Comparison of ENCODE assay signal across 8 mouse cellular contexts in the genomic region with DNA sequence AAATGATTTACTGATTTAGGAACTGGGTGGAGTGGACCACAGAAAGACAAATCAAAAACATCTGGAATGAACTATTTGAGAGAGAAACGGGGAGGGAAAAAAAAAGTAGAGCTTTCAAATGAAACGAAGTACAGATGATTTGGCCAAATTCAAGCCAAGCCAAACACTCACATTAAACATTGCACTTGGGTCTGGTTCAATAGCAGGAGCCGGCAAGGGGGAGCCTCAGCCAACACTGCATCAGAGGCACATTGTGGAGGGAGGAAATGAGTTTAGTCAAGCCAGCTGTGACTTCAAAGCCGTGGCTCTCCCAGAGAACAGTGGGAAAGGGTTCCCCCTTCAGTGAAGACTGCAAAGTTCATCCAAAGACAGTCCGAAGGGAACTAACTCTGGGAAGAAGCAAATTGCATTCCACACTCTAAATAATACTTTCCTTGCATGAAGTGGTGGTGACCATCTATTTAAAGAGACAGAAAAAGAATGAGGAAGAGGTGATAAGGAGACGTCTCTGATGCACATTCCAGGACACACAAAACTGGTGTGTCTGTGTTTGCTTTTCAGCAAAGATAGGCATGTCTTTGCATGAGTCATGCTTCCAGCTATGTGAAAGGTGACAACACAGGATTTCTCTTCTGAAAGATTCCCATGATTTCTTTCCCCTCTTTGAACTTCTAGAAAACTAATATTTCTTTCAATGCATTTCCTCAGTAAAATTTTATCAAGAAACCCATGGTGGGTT.
DNase-seq lines count a peak whose midpoint lies in the region; ATAC-seq lines count a peak whose summit lies in the region.

No protein-coding gene starts in this region.

- ATAC-seq in forebrain, embryonic 15.5 days (replicated peaks) = no peak
- peak; percentile 86 for ATAC-seq in intestine, embryonic 15.5 days
- peak; percentile 98 for ATAC-seq in limb, embryonic 13.5 days (ENCODE audit: low FRiP score, low read depth)

- no peak overlapping the region for H3K27ac ChIP-seq in forebrain, embryonic 10.5 days
- no peak overlapping the region for H3K27ac ChIP-seq in forebrain, embryonic 15.5 days (replicated peaks)
- H3K27ac ChIP-seq in intestine, embryonic 15.5 days = no peak overlapping the region
- no peak overlapping the region for H3K27ac ChIP-seq in limb, embryonic 13.5 days

- WGBS in forebrain, embryonic 10.5 days = 49% methylated on average over 6 of the region's 6 CpGs
- WGBS in forebrain, embryonic 15.5 days = 43% methylated on average over 6 of the region's 6 CpGs
- 13% methylated on average over 6 of the region's 6 CpGs for WGBS in intestine, embryonic 15.5 days
- 6% methylated on average over 6 of the region's 6 CpGs for WGBS in limb, embryonic 13.5 days

- H3K27me3 ChIP-seq in forebrain, embryonic 10.5 days (ENCODE audit: poor library complexity, severe bottlenecking) = no peaks in the 10 kb centered on the region
- H3K27me3 ChIP-seq in forebrain, embryonic 15.5 days = no peaks in the 10 kb centered on the region
- no peaks in the 10 kb centered on the region for H3K27me3 ChIP-seq in intestine, embryonic 15.5 days (replicated peaks)
- no peaks in the 10 kb centered on the region for H3K27me3 ChIP-seq in limb, embryonic 13.5 days

- no peak overlapping the region for H3K9ac ChIP-seq in forebrain, embryonic 15.5 days (replicated peaks)
- H3K9ac ChIP-seq in intestine, embryonic 15.5 days = no peak overlapping the region
- no peak overlapping the region for H3K9ac ChIP-seq in limb, embryonic 13.5 days

- H3K4me3 ChIP-seq in forebrain, embryonic 10.5 days = no peak overlapping the region
- H3K4me3 ChIP-seq in forebrain, embryonic 15.5 days = no peak overlapping the region
- H3K4me3 ChIP-seq in intestine, embryonic 15.5 days (replicated peaks) = no peak overlapping the region
- H3K4me3 ChIP-seq in limb, embryonic 13.5 days = no peak overlapping the region

- no peak overlapping the region for H3K4me2 ChIP-seq in forebrain, embryonic 15.5 days (replicated peaks)
- H3K4me2 ChIP-seq in intestine, embryonic 15.5 days (replicated peaks) = no peak overlapping the region
- 0 out of 2 replicates have a peak overlapping the region, but pooled peaks have one; percentile 4 for H3K4me2 ChIP-seq in limb, embryonic 13.5 days (replicated peaks)

- peak; percentile 17 for DNase-seq in forebrain, embryonic 10.5 days (ENCODE audit: extremely low spot score, low spot score)
- peak; percentile 31 to 49 for DNase-seq in adrenal gland, postnatal 36 days
- peak; percentile 54 for DNase-seq in gastrocnemius, postnatal 10 days
- DNase-seq in right cerebral cortex, postnatal 36 days (ENCODE audit: low spot score in 2 of 2) = peak; percentile 3 to 6
- no peak for DNase-seq in spleen, adult 12 weeks (ENCODE audit: low spot score)

- no peaks in the 10 kb centered on the region for H3K9me3 ChIP-seq in forebrain, embryonic 10.5 days
- H3K9me3 ChIP-seq in forebrain, embryonic 15.5 days = no peaks in the 10 kb centered on the region
- no peaks in the 10 kb centered on the region for H3K9me3 ChIP-seq in intestine, embryonic 15.5 days
- no peaks in the 10 kb centered on the region for H3K9me3 ChIP-seq in limb, embryonic 13.5 days

- no peaks in the 10 kb centered on the region for H3K36me3 ChIP-seq in forebrain, embryonic 10.5 days (replicated peaks)
- H3K36me3 ChIP-seq in forebrain, embryonic 15.5 days = no peaks in the 10 kb centered on the region
- H3K36me3 ChIP-seq in intestine, embryonic 15.5 days = no peaks in the 10 kb centered on the region
- H3K36me3 ChIP-seq in limb, embryonic 13.5 days = no peaks in the 10 kb centered on the region

- H3K4me1 ChIP-seq in forebrain, embryonic 10.5 days = peaks cover 5% of the 10 kb centered on the region; the same call in 1 of the 2 replicates
- H3K4me1 ChIP-seq in forebrain, embryonic 15.5 days = no peaks in the 10 kb centered on the region
- no peaks in the 10 kb centered on the region for H3K4me1 ChIP-seq in intestine, embryonic 15.5 days (replicated peaks)
- H3K4me1 ChIP-seq in limb, embryonic 13.5 days = peaks cover 9% of the 10 kb centered on the region
